Mouse (Mus musculus): Measurements from ENCODE around the gene Tcl1b4.

Tcl1b4 gene

DNA sequence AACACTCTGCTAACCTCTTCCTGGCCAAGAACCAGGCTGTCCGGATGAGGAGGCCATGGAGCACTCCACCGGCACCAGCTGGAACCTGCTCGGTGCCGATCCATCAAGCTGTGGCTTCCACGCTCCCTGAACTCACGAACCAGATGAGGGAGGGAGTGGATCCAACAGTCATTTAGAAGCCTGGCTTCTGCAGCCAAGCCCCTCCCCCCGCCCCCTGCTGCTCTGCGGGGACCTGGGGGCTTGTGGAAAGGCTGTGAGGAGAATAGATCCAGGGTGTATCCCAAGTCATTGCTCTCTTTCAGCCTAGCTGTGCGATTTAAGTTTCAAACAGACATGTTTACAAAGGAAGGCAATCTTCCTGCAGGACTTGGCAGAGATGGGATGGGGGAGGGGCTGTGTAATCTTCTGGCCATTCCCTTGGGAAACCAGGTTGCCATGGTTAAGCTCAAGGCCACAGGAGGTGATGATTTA is 47.0 kb downstream of the Tcl1b4 start:
- no peak for DNase-seq (ENCODE audit: low spot score in 2 of 2)

DNA sequence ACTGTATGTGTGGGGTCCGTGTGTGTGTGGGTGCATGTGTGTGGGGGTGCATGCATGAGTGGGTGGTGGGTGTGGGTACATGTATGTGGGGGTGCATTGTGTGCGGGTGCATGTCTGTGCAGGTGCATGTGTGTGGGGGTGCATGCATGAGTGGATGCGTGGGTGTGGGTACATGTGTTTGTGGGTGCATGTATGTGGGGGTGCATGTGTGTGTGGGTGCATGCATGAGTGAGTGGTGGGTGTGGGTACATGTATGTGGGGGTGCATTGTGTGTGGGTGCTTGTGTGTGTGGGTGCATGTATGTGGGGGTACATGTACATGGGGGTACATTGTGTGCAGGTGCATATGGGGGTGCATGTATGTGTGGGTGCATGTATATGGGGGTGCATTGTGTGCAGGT is 52.0 kb downstream of the Tcl1b4 start:
- no peak for DNase-seq (ENCODE audit: low spot score in 2 of 2)
